Mouse (Mus musculus) neural tube, embryonic 14.5 days (tissue): ENCODE measurements at regions not wholly inside any gene's neighbourhood (a gene's known extent, or its start where the extent isn't known, plus 50 kb on each side); places are given as distances from the start of the nearest gene placed in this dataset.

Experiments used
- ATAC-seq: fragments of 200-750 bp; cut with Nextera tagmentation; 2 replicates; pipeline ENCODE4 v1.8.0; 2017; ENCODE audit warnings: low read depth, mild to moderate bottlenecking, moderate TSS enrichment, moderate library complexity
- H3K27ac ChIP-seq: fragments of 300-500 bp; sonication (generic); 2 replicates; pipeline ENCODE4 v1.5.1; 2014; ENCODE audit warnings: low read depth, mild to moderate bottlenecking, control low read depth, low read length, moderate library complexity, mixed read lengths
- H3K27me3 ChIP-seq: fragments of 300-500 bp; sonication (generic); 2 replicates; pipeline ENCODE4 v1.6.1; 2014; ENCODE audit warnings: low read length; ENCODE audit not compliant: control insufficient read depth, insufficient read depth
- H3K36me3 ChIP-seq: fragments of 300-500 bp; sonication (generic); 2 replicates; pipeline ENCODE4 v1.6.1; 2014; ENCODE audit warnings: low read length, mixed read lengths; ENCODE audit not compliant: control insufficient read depth, insufficient read depth
- H3K4me1 ChIP-seq: fragments of 300-500 bp; sonication (generic); 2 replicates; pipeline ENCODE4 v1.6.1; 2014; ENCODE audit warnings: low read length; ENCODE audit not compliant: control insufficient read depth, insufficient read depth
- H3K4me2 ChIP-seq: fragments of 300-500 bp; sonication (generic); 2 replicates; pipeline ENCODE4 v1.6.1; 2014; ENCODE audit warnings: mild to moderate bottlenecking, low read depth, low read length, control low read depth
- H3K4me3 ChIP-seq: fragments of 300-500 bp; sonication (generic); 2 replicates; pipeline ENCODE4 v1.5.1; 2014; ENCODE audit warnings: low read depth, low read length, control low read depth, mixed read lengths
- H3K9ac ChIP-seq: fragments of 300-500 bp; sonication (generic); replicated peaks from 2 replicates; pipeline ENCODE4 v1.6.1; 2014; ENCODE audit warnings: low read depth, mild to moderate bottlenecking, control low read depth, low read length, mixed read lengths
- H3K9me3 ChIP-seq: fragments of 300-500 bp; sonication (generic); 2 replicates; pipeline ENCODE4 v1.6.1; 2016; ENCODE audit warnings: low read length; ENCODE audit not compliant: control insufficient read depth
- WGBS: fragments of 180-500 bp; shearing (Covaris S2); extraction: QIAGEN DNeasy Blood & Tissue Kit; methylation state at CpG from one replicate; pipeline ENCODE4 v1.1.7; 2014; 5-methylcytosine and 5-hydroxymethylcytosine counted together

DNA sequence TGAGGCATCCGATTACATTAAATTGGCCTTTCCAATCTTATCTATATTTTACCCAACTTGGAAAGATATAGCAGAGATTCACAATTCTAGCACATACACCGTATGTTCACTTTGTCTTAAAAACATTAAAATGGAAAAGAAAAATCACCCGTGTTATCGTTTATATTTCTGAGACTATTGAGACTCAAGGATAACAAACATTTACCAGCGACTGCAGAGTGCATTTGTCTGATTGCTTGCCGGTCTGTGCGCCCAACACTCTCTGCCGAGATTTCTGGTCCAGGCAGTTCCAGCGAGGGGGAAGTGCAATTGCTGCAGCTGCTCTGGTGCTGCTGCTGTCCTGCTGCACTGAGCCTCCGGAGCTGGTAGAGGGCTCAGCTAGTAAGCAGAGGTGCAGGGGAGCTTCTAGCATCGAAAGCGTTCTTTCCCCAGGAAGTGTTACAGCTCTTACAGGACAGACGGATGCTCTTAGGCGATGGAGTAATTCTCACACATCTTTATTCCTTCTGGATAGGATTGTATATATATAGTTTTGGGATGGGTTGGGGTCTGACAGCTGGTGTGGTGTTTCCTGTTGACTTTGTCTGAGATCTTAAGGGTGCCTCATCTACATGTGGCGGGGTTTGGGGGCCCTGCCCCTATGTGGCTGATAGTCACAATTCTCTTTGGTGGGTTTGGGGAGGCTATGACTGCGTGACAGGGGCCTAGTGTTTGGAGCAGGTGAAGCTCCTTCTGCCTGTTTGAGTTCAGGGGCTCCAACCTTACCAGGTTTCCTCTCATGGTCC, 79.7 kb upstream of the Cwc22 start:
- Histone ChIP-seq H3K36me3 (no peaks in the 10 kb centered on the region), H3K27me3 (no peaks in the 10 kb centered on the region), H3K9ac (no peak overlapping the region), H3K27ac (no peak overlapping the region), H3K9me3 (no peaks in the 10 kb centered on the region), H3K4me2 (no peak overlapping the region), H3K4me3 (no peak overlapping the region), H3K4me1 (no peaks in the 10 kb centered on the region)
- ATAC-seq: no peak
- 67% methylated on average over 16 of the region's 16 CpGs for WGBS

DNA sequence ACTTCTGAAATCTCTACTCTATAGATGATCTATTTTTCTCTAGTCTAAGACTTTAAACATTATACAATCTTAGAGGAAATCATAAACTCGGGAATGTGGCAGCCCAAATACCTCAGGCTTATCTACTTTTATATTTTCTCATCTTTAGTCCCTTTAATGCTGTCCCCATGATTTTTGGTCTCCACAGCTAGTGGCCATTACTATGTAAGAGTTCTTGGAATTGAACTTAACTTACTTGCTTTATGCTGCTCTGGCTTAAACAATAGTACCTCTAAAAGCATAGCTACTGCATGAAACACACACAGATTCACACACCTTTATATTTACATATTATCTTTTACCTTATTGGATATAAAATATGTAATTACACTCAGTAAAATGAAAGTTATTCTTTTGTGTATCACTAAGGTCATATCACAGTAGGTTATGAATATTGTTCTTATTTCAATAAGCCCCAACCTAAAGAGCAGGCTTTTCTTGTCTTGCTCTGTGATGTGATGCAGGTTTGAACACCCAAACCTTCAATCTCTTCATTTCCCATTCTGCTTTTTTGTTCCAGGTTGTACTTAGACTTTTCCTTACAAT, 78.9 kb upstream of the Cwc22 start:
- H3K4me2 ChIP-seq: no peak overlapping the region
- 90% methylated on average over 1 of the region's 1 CpGs for WGBS
- no peak for ATAC-seq

DNA sequence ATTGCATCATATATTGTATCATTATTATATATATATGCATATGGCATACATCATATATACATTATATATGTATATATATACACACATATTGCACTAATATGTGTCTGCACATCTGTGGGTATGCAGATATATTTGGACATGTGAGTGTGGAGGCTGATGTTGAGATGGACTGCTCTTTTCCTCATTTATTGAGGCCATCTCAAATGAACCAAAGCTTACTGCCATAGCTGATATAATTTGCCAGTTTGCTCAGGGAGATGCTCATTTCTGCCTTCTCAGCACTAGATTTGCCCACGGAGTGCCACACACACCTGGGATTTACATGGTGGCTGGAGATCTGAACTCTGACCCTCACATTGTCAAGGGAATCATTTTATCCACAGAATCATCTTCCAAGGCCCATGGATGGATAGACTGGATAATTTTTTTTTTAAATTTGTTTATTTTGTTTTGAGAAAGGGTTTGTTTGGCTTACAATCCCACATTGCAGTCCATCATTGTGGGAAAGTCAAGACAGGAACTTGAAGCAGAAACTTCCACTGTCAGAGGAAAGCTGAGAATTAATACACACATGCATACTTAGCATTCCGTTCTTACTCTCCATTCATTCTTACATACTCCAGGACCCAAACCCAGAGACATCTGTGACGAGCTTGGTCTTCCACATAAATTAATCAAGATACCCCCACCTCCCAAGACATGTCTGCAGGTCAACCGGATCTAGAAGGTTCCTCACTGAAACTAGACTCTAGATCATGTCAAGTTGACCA, 77.9 kb upstream of the Cwc22 start:
- no peak for ATAC-seq
- WGBS: 80% methylated on average over 4 of the region's 4 CpGs

More for the DNA sequence above, 78.9 kb upstream of the Cwc22 start:
- Histone ChIP-seq H3K4me3 (no peak overlapping the region), H3K27me3 (no peaks in the 10 kb centered on the region), H3K27ac (no peak overlapping the region), H3K9me3 (no peaks in the 10 kb centered on the region), H3K4me1 (no peaks in the 10 kb centered on the region), H3K36me3 (no peaks in the 10 kb centered on the region), H3K9ac (no peak overlapping the region)

DNA sequence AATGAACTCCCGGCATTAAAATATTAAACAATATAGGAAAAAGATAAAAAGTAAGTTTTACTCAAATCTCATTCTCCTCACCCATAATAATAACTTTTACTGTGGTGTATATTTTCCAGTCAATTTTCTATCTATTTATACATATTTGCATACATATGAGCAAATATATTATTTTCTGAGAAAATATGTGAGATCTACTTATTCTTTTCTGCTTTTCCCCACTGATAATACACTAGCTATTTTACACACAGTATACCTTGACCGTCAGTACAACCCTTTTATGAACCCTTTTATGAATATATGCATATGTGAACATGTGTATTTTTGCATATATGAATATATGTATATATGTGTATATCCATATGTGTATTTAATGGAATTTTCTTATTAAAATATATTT, 77.2 kb upstream of the Cwc22 start:
- Histone ChIP-seq H3K27me3 (no peaks in the 10 kb centered on the region), H3K36me3 (no peaks in the 10 kb centered on the region), H3K9me3 (no peaks in the 10 kb centered on the region), H3K27ac (no peak overlapping the region), H3K4me2 (no peak overlapping the region), H3K9ac (no peak overlapping the region), H3K4me1 (no peaks in the 10 kb centered on the region), H3K4me3 (no peak overlapping the region)
- WGBS: 88% methylated on average over 2 of the region's 2 CpGs
- no peak for ATAC-seq

More for the DNA sequence above, 77.9 kb upstream of the Cwc22 start:
- Histone ChIP-seq H3K27me3 (no peaks in the 10 kb centered on the region), H3K36me3 (no peaks in the 10 kb centered on the region), H3K4me3 (no peak overlapping the region), H3K4me2 (no peak overlapping the region), H3K27ac (no peak overlapping the region), H3K9ac (no peak overlapping the region), H3K4me1 (no peaks in the 10 kb centered on the region), H3K9me3 (no peaks in the 10 kb centered on the region)

DNA sequence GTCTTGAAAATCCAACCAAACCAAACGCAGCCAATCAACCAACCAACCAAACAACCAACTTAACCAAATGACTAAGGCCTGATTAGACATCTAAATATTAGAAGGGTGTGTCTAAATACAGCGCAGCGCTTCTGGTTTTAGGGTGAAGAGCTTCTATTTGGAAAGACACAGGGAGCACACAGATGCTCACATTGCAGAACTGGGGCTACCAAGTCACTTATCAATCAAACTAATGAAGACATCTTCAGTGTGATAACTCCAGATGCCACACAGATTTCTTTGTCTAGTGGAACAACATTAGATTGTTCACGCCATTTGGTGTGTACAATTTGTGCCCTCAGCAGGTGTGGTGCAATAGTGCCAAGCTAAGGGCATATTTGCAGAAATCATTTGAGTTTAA, 76.6 kb upstream of the Cwc22 start:
- ATAC-seq: no peak
- 77% methylated on average over 4 of the region's 4 CpGs for WGBS
- H3K27ac ChIP-seq: no peak overlapping the region
- H3K4me3 ChIP-seq: no peak overlapping the region
- H3K27me3 ChIP-seq: no peaks in the 10 kb centered on the region
- H3K9ac ChIP-seq: no peak overlapping the region
- H3K36me3 ChIP-seq: no peaks in the 10 kb centered on the region
- H3K4me2 ChIP-seq: no peak overlapping the region
- no peaks in the 10 kb centered on the region for H3K4me1 ChIP-seq
- H3K9me3 ChIP-seq: no peaks in the 10 kb centered on the region

DNA sequence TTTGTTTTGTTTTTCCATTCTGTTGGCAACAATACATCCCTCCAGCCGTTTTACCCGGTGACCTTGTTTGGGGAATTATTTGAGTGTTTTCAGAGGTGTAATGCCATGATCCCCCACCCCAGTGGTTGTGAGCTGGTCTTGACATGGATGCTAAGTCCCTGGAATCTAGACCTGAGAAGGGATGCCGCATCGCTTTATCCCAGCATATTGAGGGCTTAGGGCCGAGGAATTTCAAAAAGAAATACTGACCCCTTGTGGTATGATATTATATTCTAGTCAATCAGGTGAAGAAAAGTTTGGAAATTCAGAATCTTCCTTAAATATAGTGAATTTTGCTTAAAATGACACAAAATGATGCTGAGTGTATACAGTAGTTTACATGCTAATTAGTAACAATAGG, 75.7 kb upstream of the Cwc22 start:
- no peaks in the 10 kb centered on the region for H3K36me3 ChIP-seq
- no peak for ATAC-seq
- no peak overlapping the region for H3K27ac ChIP-seq
- no peaks in the 10 kb centered on the region for H3K27me3 ChIP-seq
- no peaks in the 10 kb centered on the region for H3K4me1 ChIP-seq
- WGBS: 36% methylated on average over 5 of the region's 5 CpGs
- H3K4me2 ChIP-seq: no peak overlapping the region
- no peak overlapping the region for H3K4me3 ChIP-seq
- no peaks in the 10 kb centered on the region for H3K9me3 ChIP-seq
- no peak overlapping the region for H3K9ac ChIP-seq

DNA sequence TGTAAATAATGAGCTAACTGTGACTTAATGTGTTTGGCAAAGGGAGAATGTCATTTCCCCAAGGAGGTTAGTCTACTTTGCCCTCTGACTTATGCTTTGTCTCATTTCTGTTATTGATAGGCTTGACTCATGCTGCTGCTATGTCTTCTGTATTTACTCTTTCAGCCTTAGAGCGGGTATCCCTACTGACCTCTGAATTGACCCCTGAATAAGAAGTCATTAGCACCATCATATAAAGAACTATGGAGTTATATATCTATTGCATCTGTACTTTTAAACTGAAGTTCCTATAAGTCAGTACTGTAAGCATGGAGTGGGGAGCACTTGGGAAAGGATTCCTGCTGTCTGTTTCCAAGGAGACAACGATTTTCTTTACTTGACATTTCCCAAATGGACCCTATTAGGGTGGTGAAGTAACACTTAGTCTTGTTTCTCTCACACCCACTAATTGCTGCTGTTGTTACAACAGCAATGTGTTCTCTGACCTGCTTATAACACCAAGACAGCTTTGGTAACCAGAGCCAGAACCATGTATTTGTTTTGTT, 75.3 kb upstream of the Cwc22 start:
- Histone ChIP-seq H3K9ac (no peak overlapping the region), H3K4me3 (no peak overlapping the region), H3K27me3 (no peaks in the 10 kb centered on the region), H3K4me2 (no peak overlapping the region), H3K36me3 (no peaks in the 10 kb centered on the region), H3K27ac (no peak overlapping the region), H3K9me3 (no peaks in the 10 kb centered on the region), H3K4me1 (no peaks in the 10 kb centered on the region)
- 63% methylated on average over 2 of the region's 2 CpGs for WGBS
- ATAC-seq: no peak

DNA sequence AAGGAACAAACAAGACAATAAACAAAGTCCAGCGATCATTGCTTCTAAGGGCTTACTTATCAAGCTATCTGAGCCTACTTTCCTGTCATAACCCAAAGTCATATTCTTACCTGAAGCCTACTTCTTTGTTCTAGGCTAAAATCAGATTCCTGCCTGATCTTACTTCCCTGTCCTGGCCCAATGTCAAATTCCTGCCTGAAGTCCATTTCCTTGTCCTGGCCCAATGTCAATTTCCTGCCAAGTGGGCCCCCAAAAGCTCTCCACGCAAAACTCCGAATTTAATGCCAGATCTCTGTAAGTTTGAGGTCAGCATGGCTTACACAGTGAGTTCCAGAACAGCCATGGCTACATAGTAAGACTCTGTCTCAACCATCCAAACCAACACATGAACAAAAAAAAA, 74.3 kb upstream of the Cwc22 start:
- Histone ChIP-seq H3K9me3 (no peaks in the 10 kb centered on the region), H3K9ac (no peak overlapping the region), H3K27ac (no peak overlapping the region), H3K36me3 (no peaks in the 10 kb centered on the region), H3K4me1 (no peaks in the 10 kb centered on the region), H3K4me3 (no peak overlapping the region), H3K27me3 (no peaks in the 10 kb centered on the region), H3K4me2 (no peak overlapping the region)
- ATAC-seq: no peak
- WGBS: 93% methylated on average over 3 of the region's 3 CpGs

DNA sequence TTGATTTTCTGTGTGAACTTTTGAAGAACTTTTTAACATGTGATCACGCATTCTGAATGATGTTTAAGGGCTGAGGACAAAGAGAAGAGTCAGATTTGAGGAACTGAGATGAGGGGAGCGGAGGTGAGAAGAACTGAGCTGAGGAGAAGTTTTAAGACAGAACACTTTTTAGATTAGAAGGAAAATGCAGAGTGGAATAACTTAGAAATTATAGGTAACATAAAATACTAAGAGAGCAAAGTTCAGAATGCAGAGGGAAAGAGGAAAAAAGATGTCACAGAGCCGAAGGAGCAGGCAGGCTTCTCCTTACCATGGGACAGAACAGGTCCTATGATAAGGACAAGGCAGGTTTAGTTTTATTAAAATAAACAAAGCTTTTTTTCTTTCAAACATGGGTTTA, 73.7 kb upstream of the Cwc22 start:
- WGBS: 96% methylated on average over 3 of the region's 3 CpGs

More for the DNA sequence above, 73.7 kb upstream of the Cwc22 start:
- no peaks in the 10 kb centered on the region for H3K36me3 ChIP-seq
- no peaks in the 10 kb centered on the region for H3K9me3 ChIP-seq
- H3K9ac ChIP-seq: no peak overlapping the region
- no peak overlapping the region for H3K4me3 ChIP-seq
- no peaks in the 10 kb centered on the region for H3K27me3 ChIP-seq
- no peak for ATAC-seq
- no peak overlapping the region for H3K4me2 ChIP-seq
- H3K27ac ChIP-seq: no peak overlapping the region
- H3K4me1 ChIP-seq: no peaks in the 10 kb centered on the region
